Mouse (Mus musculus): ENCODE results near the gene Fstl4. TPM values are rescaled to one million over a fixed set of nuclear protein-coding genes. Genes with fewer than 3 reads are reported as not detected.

The Fstl4 gene
- total RNA-seq (2021), result not detected
- long read RNA-seq, experiment 1, result 0 reads
- long read RNA-seq, experiment 2, result 0 reads

GRCm38 (mm10) chr11:52764461-52764893 lies at the start of gene Fstl4:
TSS of gene Fstl4 (plus strand) at chr11:52764634.
- DNase-seq (ENCODE audit: low spot score), result peak; percentile 3

- DNase-seq (ENCODE audit: low spot score), result no peak
These were observed 45.9 kb upstream of the Fstl4 start for GRCm38 (mm10) chr11:52718570-52718969.

GRCm38 (mm10) chr11:52721087-52721486 lies 43.3 kb upstream of the Fstl4 start:
- DNase-seq (ENCODE audit: low spot score), result no peak

DNA sequence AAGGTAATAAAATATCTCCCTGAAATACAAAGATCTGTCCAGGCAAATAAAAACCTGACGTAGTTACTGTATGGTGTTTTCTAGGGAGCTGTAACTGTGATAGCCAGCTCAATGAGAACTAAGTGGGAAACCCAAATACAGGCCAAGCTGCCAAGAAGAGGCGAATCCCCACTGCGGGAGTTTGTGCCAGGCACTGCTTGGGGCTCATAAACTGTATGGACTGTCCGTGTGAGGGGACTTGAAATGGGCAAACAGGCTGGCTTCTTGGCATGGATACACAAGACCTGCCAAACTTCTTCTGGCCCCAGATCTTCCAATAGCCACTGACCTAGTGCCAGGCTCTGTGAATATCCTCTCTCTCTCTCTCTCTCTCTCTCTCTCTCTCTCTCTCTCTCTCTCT lies 41.7 kb upstream of the Fstl4 start:
- DNase-seq (ENCODE audit: low spot score), result no peak

GRCm38 (mm10) chr11:52726001-52726400 lies 38.4 kb upstream of the Fstl4 start:
- no peak for DNase-seq (ENCODE audit: low spot score)

GRCm38 (mm10) chr11:52728479-52728878 lies 36.0 kb upstream of the Fstl4 start:
- DNase-seq (ENCODE audit: low spot score), result no peak

DNA sequence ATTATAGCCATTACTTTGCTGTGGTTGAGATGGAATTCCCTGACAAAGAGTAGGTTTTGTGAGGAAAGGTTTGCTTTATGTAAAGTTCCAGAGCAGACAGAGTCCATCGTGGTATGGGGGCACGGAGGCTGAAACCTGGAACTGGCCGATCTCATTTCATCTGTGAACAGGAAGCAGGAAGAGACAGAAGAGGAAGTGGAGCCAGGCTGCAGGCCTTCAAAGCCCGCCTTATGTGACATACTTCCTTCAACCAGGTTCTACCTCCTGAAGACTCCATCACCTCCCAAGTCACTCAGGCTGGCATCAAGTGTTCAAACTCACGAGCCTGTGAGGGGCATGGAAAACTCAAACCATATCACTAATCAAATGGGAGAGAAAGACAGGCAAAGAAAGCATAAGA lies 34.5 kb upstream of the Fstl4 start:
- no peak for DNase-seq (ENCODE audit: low spot score)

- DNase-seq (ENCODE audit: low spot score), result no peak
These were observed 32.5 kb upstream of the Fstl4 start for GRCm38 (mm10) chr11:52731979-52732378.

DNA sequence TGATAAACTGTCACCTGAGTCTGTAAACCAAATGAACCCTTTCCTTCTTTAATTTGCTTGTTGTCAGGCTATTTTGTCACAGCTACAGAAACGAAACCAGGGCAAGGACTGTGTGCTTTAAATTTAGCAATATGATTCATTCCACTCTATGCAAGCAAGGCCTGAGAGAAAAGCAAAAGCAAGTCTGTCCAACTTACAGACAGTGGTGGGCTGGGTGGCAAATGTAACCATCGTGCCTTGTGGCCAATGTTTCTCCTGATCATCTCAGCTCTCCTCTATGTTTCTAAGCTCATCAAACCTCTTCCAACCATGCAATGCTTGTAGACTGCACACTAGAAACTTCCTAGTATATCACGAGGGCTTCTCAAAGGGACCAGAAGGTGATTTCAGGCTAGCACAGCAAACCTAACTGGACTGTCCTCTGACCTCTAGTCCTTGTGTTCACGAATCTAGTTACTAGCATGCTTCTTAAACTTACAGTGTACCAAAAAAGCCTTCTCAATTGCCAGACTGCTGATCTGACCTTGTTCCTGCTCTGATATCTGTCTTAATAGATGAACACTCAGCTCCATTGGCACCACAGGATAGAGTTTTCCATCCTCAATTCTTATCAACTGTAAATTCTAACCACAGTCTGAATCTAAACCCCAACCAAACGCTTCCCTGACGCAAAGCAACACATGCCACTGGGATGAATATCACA lies 29.8 kb upstream of the Fstl4 start:
- no peak for DNase-seq (ENCODE audit: low spot score)

GRCm38 (mm10) chr11:52739187-52739586 lies 25.2 kb upstream of the Fstl4 start:
- no peak for DNase-seq (ENCODE audit: low spot score)

GRCm38 (mm10) chr11:52740466-52740865 lies 24.0 kb upstream of the Fstl4 start:
- DNase-seq (ENCODE audit: low spot score), result no peak

GRCm38 (mm10) chr11:52743956-52744355 lies 20.5 kb upstream of the Fstl4 start:
- DNase-seq (ENCODE audit: low spot score), result no peak

DNA sequence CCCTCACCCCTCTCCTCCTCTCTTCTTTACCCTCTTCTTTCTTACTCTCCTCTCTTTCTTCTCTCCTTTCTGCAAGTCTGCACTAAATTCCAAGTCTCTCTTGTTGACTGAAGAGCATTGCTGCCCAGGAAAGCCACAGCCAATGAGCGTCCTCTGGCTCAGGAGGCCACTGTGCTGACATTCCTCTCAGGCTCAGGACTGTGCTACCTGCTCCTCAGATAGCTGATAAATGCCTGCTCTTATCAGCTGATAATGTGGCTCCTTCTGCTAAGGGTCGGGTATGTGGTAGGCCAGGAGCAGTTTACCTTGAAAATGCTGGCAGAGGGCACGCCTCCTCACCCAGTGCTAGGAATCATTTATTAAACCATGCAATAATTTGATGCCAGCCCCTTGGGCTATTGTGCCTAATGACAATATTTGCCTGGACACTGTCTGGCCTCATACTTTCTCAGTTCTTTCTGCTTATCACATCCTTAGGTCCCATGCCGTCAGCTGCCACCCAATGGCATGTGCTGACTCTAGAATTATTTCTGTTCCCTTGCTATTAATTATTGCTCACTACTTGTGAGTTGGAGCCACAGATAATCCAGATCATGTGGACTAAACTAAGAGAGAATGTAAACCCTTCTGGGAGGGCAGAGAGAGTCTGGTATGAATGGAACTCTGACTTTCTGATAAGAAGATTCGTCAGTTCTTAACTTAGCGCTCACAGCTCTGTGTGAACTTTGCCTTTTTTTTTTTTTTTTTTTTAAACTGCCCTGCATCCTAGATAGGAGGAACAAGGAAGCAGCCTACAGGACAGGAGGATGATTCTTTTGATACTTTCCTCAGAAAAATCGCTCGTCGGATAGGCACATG lies 19.6 kb upstream of the Fstl4 start:
- no peak for DNase-seq (ENCODE audit: low spot score)

DNA sequence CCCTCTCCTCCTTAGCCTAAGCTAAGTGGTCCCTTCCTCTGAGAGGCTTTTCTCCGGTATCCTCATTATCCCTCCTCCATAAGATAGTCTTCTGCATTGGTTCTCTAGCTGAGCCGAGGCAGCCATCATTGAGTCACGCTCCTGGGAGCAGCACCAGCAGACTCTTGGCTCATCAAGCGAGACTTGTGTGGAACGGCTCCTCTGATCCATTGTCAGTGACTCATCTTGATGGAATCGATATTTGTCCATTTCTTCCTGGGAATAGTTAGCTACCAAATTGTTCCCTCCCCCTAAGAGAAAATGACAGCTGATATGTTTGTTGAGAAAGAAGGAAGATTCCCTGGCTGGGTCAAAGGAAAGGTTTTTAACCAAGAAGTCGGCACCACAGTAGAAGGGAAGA lies 17.2 kb upstream of the Fstl4 start:
- DNase-seq (ENCODE audit: low spot score), result no peak

GRCm38 (mm10) chr11:52747766-52748456 lies 16.5 kb upstream of the Fstl4 start:
- DNase-seq (ENCODE audit: low spot score), result no peak

- no peak for DNase-seq (ENCODE audit: low spot score)
These were observed 14.4 kb upstream of the Fstl4 start for GRCm38 (mm10) chr11:52749988-52750387.

GRCm38 (mm10) chr11:52752524-52752923 lies 11.9 kb upstream of the Fstl4 start:
- no peak for DNase-seq (ENCODE audit: low spot score)

GRCm38 (mm10) chr11:52753261-52753660 lies 11.2 kb upstream of the Fstl4 start:
- DNase-seq (ENCODE audit: low spot score), result no peak

DNA sequence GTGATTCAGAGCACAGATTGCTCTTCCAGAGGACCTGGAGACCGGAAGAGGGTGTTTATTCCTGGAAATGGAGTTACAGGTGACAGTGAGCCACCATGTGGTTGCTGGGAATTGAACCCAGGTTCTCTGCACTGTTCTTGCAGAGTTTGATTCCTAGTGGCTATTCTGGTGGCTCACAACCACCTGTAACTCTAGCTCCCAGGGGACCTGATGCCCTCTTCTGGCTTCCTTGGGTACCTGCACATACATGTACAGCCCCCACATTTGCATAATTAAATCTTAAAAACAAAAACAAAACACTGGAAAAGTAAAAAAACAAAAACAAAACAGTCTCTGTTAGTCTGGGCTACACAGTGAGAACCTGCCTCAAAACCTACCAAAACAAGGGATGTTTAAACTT lies 2.6 kb upstream of the Fstl4 start:
- no peak for DNase-seq (ENCODE audit: low spot score)

DNA sequence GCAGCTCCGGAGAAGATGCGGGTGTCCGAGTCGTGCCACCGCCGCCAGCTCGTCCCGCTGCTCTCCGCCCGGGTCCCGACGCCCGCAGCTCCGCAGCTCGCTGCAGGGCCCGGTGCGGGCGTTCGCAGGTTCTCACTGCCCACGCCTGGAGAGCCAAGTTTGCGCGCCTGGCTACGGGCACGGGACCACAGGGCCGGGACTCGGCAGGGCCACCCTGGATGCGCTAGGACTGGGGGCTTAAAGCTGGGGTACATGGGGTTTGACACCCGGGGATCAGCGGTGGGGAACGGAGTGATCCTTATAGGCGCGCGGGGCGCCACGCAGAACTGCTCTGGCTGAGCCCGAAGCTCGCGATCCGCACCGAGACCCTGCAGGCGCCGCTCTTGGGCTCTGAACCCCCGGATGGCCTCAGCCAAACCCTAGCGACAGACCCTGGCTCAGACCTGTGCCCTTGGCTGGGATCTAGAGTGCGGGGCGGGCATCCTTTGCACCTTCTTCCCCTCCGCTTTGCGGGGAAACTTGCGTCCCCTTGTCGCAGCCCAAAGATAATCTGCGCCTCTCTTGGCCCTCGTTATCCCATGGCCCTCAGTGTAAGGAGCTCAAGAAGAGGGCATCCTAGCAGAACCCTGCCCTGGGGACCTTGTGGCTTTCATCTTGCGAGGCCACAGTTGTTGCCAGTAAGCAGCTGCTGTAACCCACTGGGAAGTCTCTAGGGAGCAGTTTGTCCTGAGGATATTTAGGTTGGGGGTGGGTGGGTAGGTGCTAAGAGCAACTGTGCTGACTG lies 652 bp downstream of the Fstl4 start:
- no peak for DNase-seq (ENCODE audit: low spot score)

DNA sequence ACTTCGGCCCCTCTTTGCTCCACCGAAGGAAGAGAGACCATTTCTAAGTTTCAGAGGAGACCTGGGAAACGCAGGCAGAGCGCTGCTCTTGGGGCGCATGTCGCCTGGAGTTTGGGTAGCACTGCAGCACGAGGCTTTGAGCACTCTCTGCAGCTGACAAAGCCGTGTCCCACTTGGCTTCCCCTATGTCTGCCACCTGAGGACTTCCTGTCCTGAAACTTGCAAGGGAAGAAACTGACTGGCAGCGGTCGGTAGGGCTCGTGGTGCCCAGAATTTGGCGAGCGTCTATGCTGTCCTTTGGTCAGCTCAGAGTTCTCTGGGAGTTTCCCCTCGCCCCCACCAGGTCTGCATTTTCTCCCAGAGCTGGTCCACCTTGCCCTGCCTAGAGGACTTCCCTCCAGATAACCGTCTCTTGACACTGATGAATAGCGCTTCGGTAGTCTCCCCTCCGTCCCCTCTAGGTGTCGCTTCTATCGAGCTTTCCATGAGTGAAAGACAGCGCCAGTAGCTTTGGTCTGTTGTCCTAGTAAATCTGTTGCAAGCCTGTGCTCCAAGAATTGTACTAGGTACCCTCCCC lies 1.3 kb downstream of the Fstl4 start:
- no peak for DNase-seq (ENCODE audit: low spot score)
